Mouse (Mus musculus) MEL (cell line): Measurements from ENCODE around the gene Pkn3. TPM values are rescaled to one million over a fixed set of nuclear protein-coding genes. Genes with fewer than 3 reads are reported as not detected.
"Not testable (repeated sequence)": the region's sequence is repeated elsewhere in the genome, so short reads cannot be mapped to it uniquely, and the experiment has no call there.

Source experiments
- DNase-seq: peaks from one replicate; pipeline ENCODE4 v3.0.0; 2011; ENCODE audit warnings: low read depth, low spot score
- H3K27ac ChIP-seq: 2 replicates; pipeline ENCODE4 v1.5.1; 2012; ENCODE audit warnings: low read depth, mild to moderate bottlenecking, control low read depth, low read length, moderate library complexity; ENCODE audit not compliant: control insufficient read depth
- H3K27me3 ChIP-seq, 2 experiments: fragments of 150-350 bp in 1 of 2; sonication (generic) in 1 of 2; 2 replicates each; pipeline ENCODE4 v1.6.1; 2012; ENCODE audit warnings: low read length in 2 of 2, mild to moderate bottlenecking in 2 of 2, improper control_type of control experiment in 1 of 2, moderate library complexity in 1 of 2; ENCODE audit not compliant: insufficient read depth in 2 of 2, control insufficient read depth in 1 of 2
- H3K36me3 ChIP-seq, 2 experiments: 2 replicates each; pipeline ENCODE4 v1.6.1; 2012 to 2014; ENCODE audit warnings: low read length in 2 of 2, improper control_type of control experiment in 1 of 2, inconsistent platforms in 1 of 2, mild to moderate bottlenecking in 1 of 2; ENCODE audit not compliant: insufficient read depth in 2 of 2, control insufficient read depth in 1 of 2
- H3K4me1 ChIP-seq, 2 experiments: fragments of 150-350 bp in 1 of 2; sonication (generic) in 1 of 2; 2 replicates each; pipeline ENCODE4 v1.6.1; 2012; ENCODE audit warnings: low read length in 2 of 2, improper control_type of control experiment in 1 of 2, mild to moderate bottlenecking in 1 of 2; ENCODE audit not compliant: insufficient read depth in 2 of 2, control insufficient read depth in 1 of 2
- H3K4me3 ChIP-seq, 2 experiments: fragments of 150-350 bp in 1 of 2; sonication (generic) in 1 of 2; 2 replicates each; pipeline ENCODE4 v1.5.1; 2012; ENCODE audit warnings: low read depth in 2 of 2, low read length in 2 of 2, mild to moderate bottlenecking in 2 of 2, moderate library complexity in 2 of 2, control low read depth in 1 of 2, improper control_type of control experiment in 1 of 2; ENCODE audit not compliant: control insufficient read depth in 1 of 2, insufficient read depth in 1 of 2
- H3K79me2 ChIP-seq: 2 replicates; pipeline ENCODE4 v1.6.1; 2012; ENCODE audit warnings: mild to moderate bottlenecking, low read length, moderate library complexity; ENCODE audit not compliant: control insufficient read depth, poor library complexity, insufficient read depth
- H3K9ac ChIP-seq: 2 replicates; pipeline ENCODE4 v1.6.1; 2012; ENCODE audit warnings: low read depth, mild to moderate bottlenecking, control low read depth, low read length, moderate library complexity; ENCODE audit not compliant: control insufficient read depth, poor library complexity, severe bottlenecking
- H3K9me3 ChIP-seq: fragments of 150-350 bp; sonication (generic); replicated peaks from 2 replicates; pipeline ENCODE4 v1.6.1; 2012; ENCODE audit warnings: mild to moderate bottlenecking, low read length, improper control_type of control experiment, moderate library complexity; ENCODE audit not compliant: insufficient read depth
- BHLHE40 ChIP-seq: IDR thresholded peaks from 2 replicates; pipeline ENCODE4 v1.6.1; 2012; ENCODE audit warnings: low read depth, mild to moderate bottlenecking, inconsistent platforms, low read length, improper control_type of control experiment, borderline replicate concordance
- ELF1 ChIP-seq: IDR thresholded peaks from 2 replicates; pipeline ENCODE4 v1.6.1; 2014; ENCODE audit warnings: low read depth, mild to moderate bottlenecking, inconsistent platforms, low read length, improper control_type of control experiment, moderate library complexity
- ETS1 ChIP-seq: IDR thresholded peaks from 2 replicates; pipeline ENCODE4 v1.6.1; 2012; ENCODE audit warnings: low read depth, mild to moderate bottlenecking, inconsistent platforms, low read length, improper control_type of control experiment, moderate library complexity
- GABPA ChIP-seq: IDR thresholded peaks from 2 replicates; pipeline ENCODE4 v1.6.1; 2012; ENCODE audit warnings: low read depth, mild to moderate bottlenecking, inconsistent platforms, low read length, improper control_type of control experiment, moderate library complexity
- HCFC1 ChIP-seq: IDR thresholded peaks from 2 replicates; pipeline ENCODE4 v1.6.1; 2012; ENCODE audit warnings: low read depth, mild to moderate bottlenecking, inconsistent platforms, low read length, improper control_type of control experiment, moderate library complexity
- MXI1 ChIP-seq: IDR thresholded peaks from 2 replicates; pipeline ENCODE4 v1.6.1; 2011; ENCODE audit warnings: mild to moderate bottlenecking, low read depth, low read length, improper control_type of control experiment
- POLR2AphosphoS2 ChIP-seq: IDR thresholded peaks from 2 replicates; pipeline ENCODE4 v1.6.1; 2011; ENCODE audit warnings: low read length, improper control_type of control experiment
- SIN3A ChIP-seq: IDR thresholded peaks from 2 replicates; pipeline ENCODE4 v1.6.1; 2012; ENCODE audit warnings: low read length, improper control_type of control experiment, inconsistent platforms
- TBP ChIP-seq: IDR thresholded peaks from 2 replicates; pipeline ENCODE4 v1.8.0; 2011; ENCODE audit warnings: low read depth, low read length, improper control_type of control experiment
- TCF12 ChIP-seq: IDR thresholded peaks from 2 replicates; pipeline ENCODE4 v1.6.1; 2014; ENCODE audit warnings: low read depth, mild to moderate bottlenecking, inconsistent platforms, low read length, improper control_type of control experiment, moderate library complexity
- USF1 ChIP-seq: IDR thresholded peaks from 2 replicates; pipeline ENCODE4 v1.6.1; 2014; ENCODE audit warnings: low read depth, mild to moderate bottlenecking, inconsistent platforms, low read length, improper control_type of control experiment, moderate library complexity
- ZC3H11A ChIP-seq: IDR thresholded peaks from 2 replicates; pipeline ENCODE4 v1.6.1; 2012; ENCODE audit warnings: low read depth, mild to moderate bottlenecking, inconsistent platforms, low read length, improper control_type of control experiment
- polyA plus RNA-seq, 2 experiments: library from polyadenylated mRNA; stranded (reverse) in 1 of 2; unstranded in 1 of 2; fragments of >175 nt in 1 of 2; fragments of >200 nt in 1 of 2; gene quantifications; 2 replicates each; pipeline versions ENCODE4 v1.2.1 to v1.2.4; 2012; ENCODE audit warnings: low replicate concordance in 2 of 2, low read depth in 1 of 2; ENCODE audit not compliant: insufficient read length in 2 of 2, insufficient read depth in 1 of 2, missing spikeins in 1 of 2
- total RNA-seq: library from RNA; depleted of rRNA; stranded (reverse); fragments of 300-350 nt; gene quantifications from 2 replicates; pipeline ENCODE4 v1.2.3, GENCODE M21; 2012; rRNA removed

Gene Pkn3
- total and polyA plus RNA-seq, 3 experiments: 2.0 to 5.8 TPM; not detected in 1

DNA sequence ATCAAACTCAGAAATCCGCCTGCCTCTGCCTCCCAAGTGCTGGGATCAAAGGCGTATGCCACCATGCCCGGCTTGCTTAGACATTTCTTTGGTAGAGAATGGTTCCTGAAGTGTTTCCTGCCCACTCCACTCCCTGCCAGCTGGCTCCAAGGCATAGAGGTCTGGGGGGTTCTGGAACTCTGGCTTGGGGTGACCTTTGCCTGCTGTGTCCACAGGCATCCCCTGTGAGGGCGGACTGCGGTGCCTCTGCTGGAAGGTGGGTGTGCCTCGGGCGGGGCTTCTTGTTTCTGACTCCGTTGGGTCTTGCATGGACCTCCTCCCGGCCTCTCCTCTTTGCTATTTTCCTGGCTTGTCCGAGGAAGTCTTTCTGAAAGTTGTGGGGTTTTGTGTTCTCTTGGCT is 59.0 kb downstream of the Pkn3 start:
- no peak for TF ChIP-seq MXI1
- no peak for TF ChIP-seq ETS1
- TF ChIP-seq BHLHE40: no peak
- TF ChIP-seq SIN3A: no peak
- no peak for TF ChIP-seq ELF1
- TF ChIP-seq USF1: no peak
- no peak for TF ChIP-seq POLR2AphosphoS2
- TF ChIP-seq GABPA: no peak
- no peak for TF ChIP-seq TCF12
- TF ChIP-seq TBP: no peak
- no peak for TF ChIP-seq HCFC1
- no peak for TF ChIP-seq ZC3H11A
- Histone ChIP-seq H3K4me1 (peaks cover 2 to 11% of the 10 kb centered on the region in 2 experiments; a peak in 2 of 4 replicates), H3K27me3 (no peaks in the 10 kb centered on the region), H3K9me3 (no peaks in the 10 kb centered on the region), H3K79me2 (peaks cover 9% of the 10 kb centered on the region), H3K4me3 (no peak overlapping the region), H3K36me3 (peaks cover under 1 to 8% of the 10 kb centered on the region in 2 experiments), H3K27ac (no peak overlapping the region), H3K9ac (no peak overlapping the region)
- DNase-seq: no peak

DNA sequence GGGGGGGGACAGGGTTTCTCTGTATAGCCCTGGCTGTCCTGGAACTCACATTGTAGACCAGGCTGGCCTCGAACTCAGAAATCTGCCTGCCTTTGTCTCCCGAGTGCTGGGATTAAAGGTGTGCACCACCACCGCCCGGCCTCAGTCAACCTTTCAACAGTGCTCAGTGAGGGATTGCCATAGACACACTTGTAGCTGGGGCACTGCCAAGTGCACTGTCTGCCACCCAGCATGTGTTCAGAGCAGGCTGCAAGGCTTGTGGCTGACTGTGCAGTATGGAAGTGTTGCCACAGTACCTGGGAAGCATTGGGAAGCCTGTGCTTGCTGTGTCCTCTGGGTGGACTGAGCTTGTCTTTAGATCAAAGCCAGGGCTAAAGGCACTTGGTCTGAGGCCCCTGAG is 62.5 kb downstream of the Pkn3 start:
- not testable (repeated sequence) for H3K36me3 ChIP-seq, H3K9me3 ChIP-seq, H3K4me3 ChIP-seq, H3K9ac ChIP-seq, H3K4me1 ChIP-seq, H3K27me3 ChIP-seq, DNase-seq, H3K79me2 ChIP-seq, H3K27ac ChIP-seq

Other genes with a start within 250 kb of the Pkn3 start
- 7.5 and 8.8 TPM in 2 replicates for gene Cercam, start 208.5 kb upstream of the Pkn3 start, total RNA-seq
- gene Cercam, start 208.5 kb upstream of the Pkn3 start, polyA plus RNA-seq: 10 to 100 TPM in 1 of 2 experiments, not detected in 1; 23.4 TPM
- gene Odf2, start 188.5 kb upstream of the Pkn3 start, total RNA-seq: 49.0 and 49.3 TPM in 2 replicates
- 10 to 100 TPM in 1 of 2 experiments, not detected in 1; 82.8 TPM for gene Odf2, start 188.5 kb upstream of the Pkn3 start, polyA plus RNA-seq
- gene Gle1, start 142.3 kb upstream of the Pkn3 start, total RNA-seq: 41.9 and 46.1 TPM in 2 replicates
- 10 to 100 TPM in 1 of 2 experiments, not detected in 1; 77.0 TPM for gene Gle1, start 142.3 kb upstream of the Pkn3 start, polyA plus RNA-seq
- gene Sptan1, start 112.1 kb upstream of the Pkn3 start, total RNA-seq: 26.2 and 31.2 TPM in 2 replicates
- gene Sptan1, start 112.1 kb upstream of the Pkn3 start, polyA plus RNA-seq: 10 to 100 TPM in 1 of 2 experiments, not detected in 1; 29.5 TPM
- 49.3 and 53.1 TPM in 2 replicates for gene Wdr34, start 28.8 kb upstream of the Pkn3 start, total RNA-seq
- 10 to 100 TPM in 1 of 2 experiments, not detected in 1; 78.3 TPM for gene Wdr34, start 28.8 kb upstream of the Pkn3 start, polyA plus RNA-seq
- gene Set, start 20.3 kb upstream of the Pkn3 start, total RNA-seq: 580 and 633 TPM in 2 replicates
- 100 to 1,000 TPM; 250 to 973 TPM for gene Set, start 20.3 kb upstream of the Pkn3 start, polyA plus RNA-seq
- gene Zdhhc12, start 16.0 kb downstream of the Pkn3 start, total RNA-seq: 22.6 and 25.1 TPM in 2 replicates
- 10 to 100 TPM in 1 of 2 experiments, not detected in 1; 42.1 TPM for gene Zdhhc12, start 16.0 kb downstream of the Pkn3 start, polyA plus RNA-seq
- 3.9 and 4.3 TPM in 2 replicates for gene Zer1, start 46.9 kb downstream of the Pkn3 start, total RNA-seq
- 10 to 100 TPM in 1 of 2 experiments, not detected in 1; 14.0 TPM for gene Zer1, start 46.9 kb downstream of the Pkn3 start, polyA plus RNA-seq
- 49.1 and 62.4 TPM in 2 replicates for gene Tbc1d13, start 56.1 kb downstream of the Pkn3 start, total RNA-seq
- gene Tbc1d13, start 56.1 kb downstream of the Pkn3 start, polyA plus RNA-seq: 10 to 100 TPM in 1 of 2 experiments, not detected in 1; 78.5 TPM
- 27.2 and 27.9 TPM in 2 replicates for gene Endog, start 93.8 kb downstream of the Pkn3 start, total RNA-seq
- gene Endog, start 93.8 kb downstream of the Pkn3 start, polyA plus RNA-seq: 10 to 100 TPM in 1 of 2 experiments, not detected in 1; 19.4 TPM
- 68.0 and 83.6 TPM in 2 replicates for gene Spout1, start 100.8 kb downstream of the Pkn3 start, total RNA-seq
- 100 to 1,000 TPM; 103 to 220 TPM for gene Spout1, start 100.8 kb downstream of the Pkn3 start, polyA plus RNA-seq
- 9.5 and 10.3 TPM in 2 replicates for gene Kyat1, start 128.2 kb downstream of the Pkn3 start, total RNA-seq
- 10 to 100 TPM in 1 of 2 experiments, not detected in 1; 14.9 TPM for gene Kyat1, start 128.2 kb downstream of the Pkn3 start, polyA plus RNA-seq
- gene Lrrc8a, start 160.0 kb downstream of the Pkn3 start, total RNA-seq: 7.2 and 8.3 TPM in 2 replicates
- 1 to 10 TPM in 1 of 2 experiments, not detected in 1; 6.9 TPM for gene Lrrc8a, start 160.0 kb downstream of the Pkn3 start, polyA plus RNA-seq
- gene Gm28035, start 162.9 kb downstream of the Pkn3 start, total RNA-seq: 0.10 TPM in 1 of 2 replicates, not detected in the other
- gene Gm28035, start 162.9 kb downstream of the Pkn3 start, polyA plus RNA-seq: under 1 TPM in 1 of 2 experiments, not detected in 1; 0.26 TPM
- gene Phyhd1, start 188.5 kb downstream of the Pkn3 start, total RNA-seq: 0.19 TPM in 1 of 2 replicates, not detected in the other
- gene Phyhd1, start 188.5 kb downstream of the Pkn3 start, polyA plus RNA-seq: 1 to 10 TPM in 1 of 2 experiments, not detected in 1; 1.6 TPM
- not detected in 2 replicates for gene Gm28038, start 203.4 kb downstream of the Pkn3 start, total RNA-seq
- not detected for gene Gm28038, start 203.4 kb downstream of the Pkn3 start, polyA plus RNA-seq
- 13.7 and 21.7 TPM in 2 replicates for gene Dolk, start 208.7 kb downstream of the Pkn3 start, total RNA-seq
- gene Dolk, start 208.7 kb downstream of the Pkn3 start, polyA plus RNA-seq: 10 to 100 TPM in 1 of 2 experiments, not detected in 1; 18.5 TPM
- 58.6 and 63.2 TPM in 2 replicates for gene Nup188, start 208.7 kb downstream of the Pkn3 start, total RNA-seq
- gene Nup188, start 208.7 kb downstream of the Pkn3 start, polyA plus RNA-seq: 100 to 1,000 TPM in 1 of 2 experiments, not detected in 1; 119 TPM